Mouse (Mus musculus) E14TG2a.4 (cell line): ENCODE results near the gene Cpa5.

Source experiments
- CTCF ChIP-seq: conservative IDR thresholded peaks from 2 replicates; pipeline ENCODE4 v1.5.1; 2014; ENCODE audit warnings: low read length
- NANOG ChIP-seq: IDR thresholded peaks from 2 replicates; pipeline ENCODE4 v1.6.1; 2014; ENCODE audit warnings: borderline replicate concordance, low read length, mixed read lengths

DNA sequence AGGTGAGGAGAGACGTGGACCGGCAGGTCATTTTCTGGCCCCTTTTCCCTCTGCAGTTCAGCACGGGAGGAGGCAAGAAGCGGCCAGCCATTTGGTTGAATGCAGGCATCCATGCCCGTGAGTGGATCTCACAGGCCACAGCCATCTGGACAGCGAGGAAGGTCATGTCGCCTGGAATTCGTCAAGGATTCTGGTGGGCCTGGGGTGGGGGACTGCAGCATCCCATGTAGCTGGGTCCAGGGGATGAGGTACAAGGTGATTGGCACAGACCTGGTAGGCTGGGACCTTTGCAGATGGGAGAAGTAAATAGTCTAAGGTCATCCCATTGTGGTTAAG is 30.0 kb upstream of the Cpa5 start:
- TF ChIP-seq CTCF (no peak), NANOG (no peak)
